Mouse (Mus musculus) liver, adult 2 months (tissue): Measurements from ENCODE around the gene Itgb6. TPM values are rescaled to one million over a fixed set of nuclear protein-coding genes. Genes with fewer than 3 reads are reported as not detected.

Experiments used
- DNase-seq: peaks from one replicate; pipeline ENCODE4 v3.0.0-alpha.2; 2011; ENCODE audit warnings: low read depth, low spot score; ENCODE audit errors: extremely low read depth
- H3K27ac ChIP-seq: fragments of 200-500 bp; replicated peaks from 2 replicates; pipeline ENCODE4 v1.5.1; 2012; ENCODE audit warnings: low read depth, mild to moderate bottlenecking, control low read depth, inconsistent platforms, low read length; ENCODE audit not compliant: insufficient read depth
- H3K27me3 ChIP-seq: fragments of 200-500 bp; 2 replicates; pipeline ENCODE4 v1.6.1; 2012; ENCODE audit warnings: mild to moderate bottlenecking, moderate library complexity, low read length, inconsistent platforms; ENCODE audit not compliant: control insufficient read depth, insufficient read depth
- H3K36me3 ChIP-seq: fragments of 200-500 bp; 2 replicates; pipeline ENCODE4 v1.6.1; 2012; ENCODE audit warnings: low read length, inconsistent platforms; ENCODE audit not compliant: control insufficient read depth, insufficient read depth
- H3K4me1 ChIP-seq: fragments of 200-500 bp; 2 replicates; pipeline ENCODE4 v1.6.1; 2011; ENCODE audit warnings: low read length; ENCODE audit not compliant: control insufficient read depth, insufficient read depth
- H3K4me3 ChIP-seq: fragments of 200-500 bp; 2 replicates; pipeline ENCODE4 v1.5.1; 2011; ENCODE audit warnings: low read depth, mild to moderate bottlenecking, control low read depth, low read length, moderate library complexity; ENCODE audit not compliant: insufficient read depth
- H3K79me2 ChIP-seq: fragments of 200-500 bp; 2 replicates; pipeline ENCODE4 v1.6.1; 2012; ENCODE audit warnings: inconsistent platforms, mild to moderate bottlenecking, low read length, moderate library complexity; ENCODE audit not compliant: control insufficient read depth, insufficient read depth
- H3K9ac ChIP-seq: fragments of 200-500 bp; 2 replicates; pipeline ENCODE4 v1.6.1; 2012; ENCODE audit warnings: low read depth, mild to moderate bottlenecking, control low read depth, inconsistent platforms, low read length
- CTCF ChIP-seq: fragments of 200-500 bp; IDR thresholded peaks from 2 replicates; pipeline ENCODE4 v1.5.1; 2011; ENCODE audit warnings: low read depth, low read length, control low read depth
- POLR2A ChIP-seq: fragments of 200-500 bp; IDR thresholded peaks from 2 replicates; pipeline ENCODE4 v1.6.1; 2011; ENCODE audit warnings: low read length, control low read depth; ENCODE audit not compliant: insufficient read depth; ENCODE audit errors: extremely low read depth
- WGBS: fragments of 180-500 bp; shearing (Covaris S2); methylation state at CpG from one replicate; pipeline ENCODE4 v1.1.7; 2018; 5-methylcytosine and 5-hydroxymethylcytosine counted together
- polyA plus RNA-seq: library from polyadenylated mRNA; depleted of rRNA; stranded (reverse); fragments of >200 nt; gene quantifications from 2 replicates; pipeline ENCODE4 v1.2.3, GENCODE M21; 2012
- total RNA-seq: library from RNA; depleted of rRNA; stranded (reverse); fragments of >200 nt; gene quantifications from 2 replicates; pipeline ENCODE4 v1.2.3, GENCODE M21; 2014

Gene Itgb6
- total and polyA plus RNA-seq, 2 experiments: 0.28 TPM; not detected in 1

DNA sequence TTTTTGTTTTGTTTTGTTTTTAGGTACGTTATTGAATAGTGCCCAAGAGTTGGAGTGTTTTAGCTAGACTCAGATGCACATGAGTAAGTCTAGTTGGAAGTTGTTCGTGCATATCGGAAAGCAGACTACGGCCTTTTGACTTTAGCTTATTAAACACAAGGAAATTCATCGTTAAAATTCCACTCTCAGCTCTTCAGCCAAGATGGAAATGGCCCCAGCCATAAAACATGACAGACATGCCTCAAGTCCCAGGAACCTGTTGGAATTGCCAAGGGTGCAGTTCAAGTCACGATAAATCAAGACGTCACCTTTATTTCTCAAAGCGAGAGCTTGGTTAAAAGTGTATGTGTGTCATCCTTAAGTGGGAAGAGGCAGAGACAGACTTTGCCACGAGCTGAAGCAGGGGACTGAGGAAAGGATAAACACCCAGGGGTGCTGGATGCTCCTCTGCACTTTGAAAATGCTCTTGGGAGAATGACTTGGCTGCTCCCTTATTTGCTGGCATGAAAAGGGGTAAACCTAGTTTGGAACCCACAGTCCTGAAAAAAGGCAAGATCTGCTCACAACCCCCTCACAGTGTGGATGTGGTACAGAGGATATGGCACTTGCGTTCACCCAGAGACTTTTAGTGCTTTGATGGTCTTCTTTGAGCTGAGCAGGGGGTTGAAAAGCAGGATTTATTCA lies 6.6 kb upstream of the Itgb6 start:
- Histone ChIP-seq H3K4me1 (no peaks in the 10 kb centered on the region; the same call in 1 of the 2 replicates), H3K79me2 (no peaks in the 10 kb centered on the region), H3K27me3 (no peaks in the 10 kb centered on the region; the same call in 1 of the 2 replicates), H3K9ac (no peak overlapping the region), H3K4me3 (no peak overlapping the region), H3K36me3 (no peaks in the 10 kb centered on the region), H3K27ac (no peak overlapping the region)
- no peak for TF ChIP-seq POLR2A
- no peak for TF ChIP-seq CTCF
- WGBS: 78% methylated on average over 10 of the region's 10 CpGs
- DNase-seq: peak; percentile 21

- Histone ChIP-seq H3K36me3 (no peaks in the 10 kb centered on the region), H3K79me2 (no peaks in the 10 kb centered on the region), H3K4me3 (no peak overlapping the region), H3K27me3 (no peaks in the 10 kb centered on the region; the same call in 1 of the 2 replicates), H3K27ac (no peak overlapping the region), H3K9ac (no peak overlapping the region), H3K4me1 (no peaks in the 10 kb centered on the region; the same call in 1 of the 2 replicates)
- TF ChIP-seq POLR2A (no peak), CTCF (no peak)
- DNase-seq: no peak
- WGBS: 90% methylated on average over 2 of the region's 2 CpGs
Measured at GRCm38 (mm10) chr2:60724660-60725059, 2.2 kb upstream of the Itgb6 start.

GRCm38 (mm10) chr2:60722967-60723366 lies 524 bp upstream of the Itgb6 start:
- WGBS: 37% methylated on average over 3 of the region's 3 CpGs
- H3K27ac ChIP-seq: no peak overlapping the region
- H3K27me3 ChIP-seq: no peaks in the 10 kb centered on the region

DNA sequence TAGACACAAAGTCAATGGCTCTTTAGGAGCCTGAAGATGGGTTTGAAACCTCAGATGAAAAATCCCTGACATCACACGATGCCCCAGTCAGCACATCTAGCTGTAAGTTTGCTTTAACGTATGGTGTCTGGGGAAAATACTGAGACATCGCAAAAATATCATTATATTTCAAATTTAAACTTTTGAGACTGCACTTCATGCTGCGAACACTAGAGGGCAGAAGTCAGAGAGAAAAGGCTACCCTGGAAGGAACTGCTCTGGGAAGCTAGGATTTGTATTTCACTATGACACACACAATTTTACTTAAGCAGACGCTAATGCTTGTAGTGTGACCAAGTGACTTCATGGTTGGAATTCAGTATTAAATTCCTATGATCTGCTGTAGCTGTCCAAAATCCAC lies 1.5 kb downstream of the Itgb6 start:
- H3K36me3 ChIP-seq: no peaks in the 10 kb centered on the region
- no peaks in the 10 kb centered on the region for H3K27me3 ChIP-seq
- WGBS: 22% methylated on average over 5 of the region's 5 CpGs
- no peak overlapping the region for H3K27ac ChIP-seq
- no peaks in the 10 kb centered on the region; the same call in 1 of the 2 replicates for H3K4me1 ChIP-seq
- peak; percentile 23 for DNase-seq
- no peak overlapping the region for H3K4me3 ChIP-seq
- no peak overlapping the region for H3K9ac ChIP-seq
- TF ChIP-seq CTCF (0 out of 2 replicates have a peak, but pooled peaks have one; percentile 34), POLR2A (no peak)
- no peaks in the 10 kb centered on the region for H3K79me2 ChIP-seq

More at GRCm38 (mm10) chr2:60722967-60723366, 524 bp upstream of the Itgb6 start:
- no peak for TF ChIP-seq CTCF
- TF ChIP-seq POLR2A: no peak
- no peaks in the 10 kb centered on the region for H3K79me2 ChIP-seq
- no peaks in the 10 kb centered on the region for H3K36me3 ChIP-seq
- peak; percentile 71 for DNase-seq
- H3K9ac ChIP-seq: no peak overlapping the region
- no peak overlapping the region for H3K4me3 ChIP-seq
- H3K4me1 ChIP-seq: no peaks in the 10 kb centered on the region; the same call in 1 of the 2 replicates

- Histone ChIP-seq H3K9ac (no peak overlapping the region), H3K4me3 (no peak overlapping the region), H3K27ac (no peak overlapping the region), H3K79me2 (no peaks in the 10 kb centered on the region), H3K27me3 (no peaks in the 10 kb centered on the region), H3K36me3 (no peaks in the 10 kb centered on the region), H3K4me1 (no peaks in the 10 kb centered on the region; the same call in 1 of the 2 replicates)
- TF ChIP-seq CTCF (no peak), POLR2A (no peak)
- 70% methylated on average over 8 of the region's 8 CpGs for WGBS
- no peak for DNase-seq
Measured at GRCm38 (mm10) chr2:60720205-60720604, 2.2 kb downstream of the Itgb6 start.

- no peak overlapping the region for H3K4me3 ChIP-seq
- no peak for DNase-seq
- H3K4me1 ChIP-seq: no peaks in the 10 kb centered on the region
- H3K9ac ChIP-seq: no peak overlapping the region
- H3K27me3 ChIP-seq: no peaks in the 10 kb centered on the region
- H3K79me2 ChIP-seq: no peaks in the 10 kb centered on the region
- no peak for TF ChIP-seq POLR2A
- no peak overlapping the region for H3K27ac ChIP-seq
- WGBS: 78% methylated on average over 13 of the region's 13 CpGs
- no peaks in the 10 kb centered on the region for H3K36me3 ChIP-seq
Measured at GRCm38 (mm10) chr2:60717348-60717747, 5.1 kb downstream of the Itgb6 start.
